Mouse (Mus musculus) ES-Bruce4 (cell line): ENCODE data around the gene Pcnx.
"Not testable (repeated sequence)": the region's sequence is repeated elsewhere in the genome, so short reads cannot be mapped to it uniquely, and the experiment has no call there.

Experiments used
- CTCF ChIP-seq: IDR thresholded peaks from one replicate; pipeline ENCODE4 v1.8.1; 2011; ENCODE audit warnings: low read depth, low read length
- EP300 ChIP-seq: IDR thresholded peaks from 2 replicates; pipeline ENCODE4 v1.6.1; 2011; ENCODE audit warnings: low read depth, low read length; ENCODE audit not compliant: insufficient read depth
- POLR2A ChIP-seq: IDR thresholded peaks from one replicate; pipeline ENCODE4 v1.8.1; 2011; ENCODE audit warnings: low read length; ENCODE audit not compliant: insufficient read depth

GRCm38 (mm10) chr12:82033524-82033923 is 173.7 kb downstream of the Pcnx start:
- not testable (repeated sequence) for TF ChIP-seq CTCF, EP300, POLR2A
